Mouse (Mus musculus): Measurements from ENCODE around the gene Gnai3.

GRCm38 (mm10) chr3:108092030-108092429, 53.9 kb downstream of the Gnai3 start:
- TF ChIP-seq POLR2A (IDR thresholded peaks at IDR 0.05; ENCODE audit: insufficient read length, low read depth) (no peak), POLR2AphosphoS2 (IDR thresholded peaks at IDR 0.05; ENCODE audit: insufficient read length, low read depth) (no peak), MYOD1 (IDR thresholded peaks at IDR 0.05; ENCODE audit: control insufficient read depth in 1 of 3, insufficient read length in 2 of 3, low read depth in 2 of 3) (no peak), TCF12 (IDR thresholded peaks at IDR 0.05; ENCODE audit: insufficient read depth, poor library complexity, severe bottlenecking) (no peak), CEBPB (IDR thresholded peaks at IDR 0.05; ENCODE audit: insufficient read depth, poor library complexity, severe bottlenecking) (no peak), E2F4 (IDR thresholded peaks at IDR 0.05; ENCODE audit: insufficient read depth) (no peak), MAX (IDR thresholded peaks at IDR 0.05; ENCODE audit: low read depth) (no peak), REST (IDR thresholded peaks at IDR 0.05; ENCODE audit: insufficient read depth, insufficient read length) (no peak), TCF3 (IDR thresholded peaks at IDR 0.05; ENCODE audit: insufficient read length, low read depth) (no peak)
